Mouse (Mus musculus) erythroblast, adult 5-6 weeks (primary cell): Measurements from ENCODE around the gene Mpv17. TPM values are rescaled to one million over a fixed set of nuclear protein-coding genes. Genes with fewer than 3 reads are reported as not detected.

Source experiments
- ATAC-seq: replicated peaks from 2 replicates; pipeline ENCODE4 v1.8.0; 2016; ENCODE audit warnings: moderate number of reproducible peaks, mild to moderate bottlenecking, moderate TSS enrichment, inconsistent platforms; ENCODE audit not compliant: poor library complexity, low FRiP score, severe bottlenecking
- total RNA-seq, 2 experiments: library from RNA; stranded (forward) in 1 of 2; stranded (reverse) in 1 of 2; fragments of 150-400 nt in 1 of 2; fragments of 200-764, 138-1000 nt in 1 of 2; gene quantifications; 2 replicates each; pipeline versions ENCODE4 v1.2.3 to v1.2.4; 2015 to 2017; ENCODE audit warnings: low replicate concordance in 2 of 2

The Mpv17 gene
- total RNA-seq, 2 experiments from 2014 or later: 9.4 to 12.7 TPM

GRCm38 (mm10) chr5:31116354-31116753, 37.7 kb downstream of the Mpv17 start, which contains the start of gene Trim54:
Gene Trim54 (plus strand): TSS chr5:31116712.
- no peak for ATAC-seq

- ATAC-seq: no peak
These were observed 43.3 kb downstream of the Mpv17 start for GRCm38 (mm10) chr5:31110781-31111180.

GRCm38 (mm10) chr5:31108000-31108490, 46.0 kb downstream of the Mpv17 start, which contains the start of gene Slc30a3:
Gene Slc30a3 (minus strand): TSS chr5:31108237.
- no peak for ATAC-seq

- no peak for ATAC-seq
These were observed 48.2 kb downstream of the Mpv17 start, which contains the start of gene Dnajc5g for GRCm38 (mm10) chr5:31105814-31106335. Gene Dnajc5g (plus strand): TSS chr5:31106285.

- no peak for ATAC-seq
These were observed 58.2 kb downstream of the Mpv17 start for GRCm38 (mm10) chr5:31095711-31096480.

GRCm38 (mm10) chr5:31094799-31095691, 59.0 kb downstream of the Mpv17 start:
- no peak for ATAC-seq

GRCm38 (mm10) chr5:31094100-31094798, 59.8 kb downstream of the Mpv17 start:
- no peak for ATAC-seq

GRCm38 (mm10) chr5:31093151-31094041, 60.7 kb downstream of the Mpv17 start:
- ATAC-seq: no peak

- ATAC-seq: no peak
These were observed 61.6 kb downstream of the Mpv17 start for GRCm38 (mm10) chr5:31092231-31092975.

Other genes starting within 250 kb of the Mpv17 start
- 167 and 176 TPM in 2 replicates for gene Ost4, start 246.5 kb downstream of the Mpv17 start, total RNA-seq (2015; ENCODE audit: low replicate concordance)
- gene Ost4, start 246.5 kb downstream of the Mpv17 start, total RNA-seq (2017; ENCODE audit: low replicate concordance): 63.0 and 140 TPM in 2 replicates
- 16.9 and 28.8 TPM in 2 replicates for gene Emilin1, start 240.8 kb downstream of the Mpv17 start, total RNA-seq (2015; ENCODE audit: low replicate concordance)
- gene Emilin1, start 240.8 kb downstream of the Mpv17 start, total RNA-seq (2017; ENCODE audit: low replicate concordance): 6.5 and 8.1 TPM in 2 replicates
- gene Khk, start 232.8 kb downstream of the Mpv17 start, total RNA-seq (2015; ENCODE audit: low replicate concordance): 8.1 and 14.4 TPM in 2 replicates
- gene Khk, start 232.8 kb downstream of the Mpv17 start, total RNA-seq (2017; ENCODE audit: low replicate concordance): 9.2 and 12.4 TPM in 2 replicates
- gene Cgref1, start 208.7 kb downstream of the Mpv17 start, total RNA-seq (2015; ENCODE audit: low replicate concordance): not detected in 2 replicates
- gene Cgref1, start 208.7 kb downstream of the Mpv17 start, total RNA-seq (2017; ENCODE audit: low replicate concordance): not detected in 2 replicates
- 12.7 and 21.9 TPM in 2 replicates for gene Preb, start 193.9 kb downstream of the Mpv17 start, total RNA-seq (2015; ENCODE audit: low replicate concordance)
- 10.6 and 27.0 TPM in 2 replicates for gene Preb, start 193.9 kb downstream of the Mpv17 start, total RNA-seq (2017; ENCODE audit: low replicate concordance)
- gene Tcf23, start 185.6 kb downstream of the Mpv17 start, total RNA-seq (2015; ENCODE audit: low replicate concordance): not detected in 2 replicates
- gene Tcf23, start 185.6 kb downstream of the Mpv17 start, total RNA-seq (2017; ENCODE audit: low replicate concordance): not detected in 2 replicates
- 21.3 and 40.5 TPM in 2 replicates for gene Atraid, start 105.9 kb downstream of the Mpv17 start, total RNA-seq (2015; ENCODE audit: low replicate concordance)
- 22.3 and 26.8 TPM in 2 replicates for gene Atraid, start 105.9 kb downstream of the Mpv17 start, total RNA-seq (2017; ENCODE audit: low replicate concordance)
- gene Slc5a6, start 105.3 kb downstream of the Mpv17 start, total RNA-seq (2015; ENCODE audit: low replicate concordance): 0.42 TPM in 1 of 2 replicates, not detected in the other
- 0.98 TPM in 1 of 2 replicates, not detected in the other for gene Slc5a6, start 105.3 kb downstream of the Mpv17 start, total RNA-seq (2017; ENCODE audit: low replicate concordance)
- gene Cad, start 99.5 kb downstream of the Mpv17 start, total RNA-seq (2015; ENCODE audit: low replicate concordance): 6.5 and 16.3 TPM in 2 replicates
- gene Cad, start 99.5 kb downstream of the Mpv17 start, total RNA-seq (2017; ENCODE audit: low replicate concordance): 6.7 and 10.6 TPM in 2 replicates
- not detected in 2 replicates for gene Dnajc5g, start 48.0 kb downstream of the Mpv17 start, total RNA-seq (2015; ENCODE audit: low replicate concordance)
- 0.70 TPM in 1 of 2 replicates, not detected in the other for gene Dnajc5g, start 48.0 kb downstream of the Mpv17 start, total RNA-seq (2017; ENCODE audit: low replicate concordance)
- not detected in 2 replicates for gene Slc30a3, start 46.0 kb downstream of the Mpv17 start, total RNA-seq (2015; ENCODE audit: low replicate concordance)
- not detected in 2 replicates for gene Slc30a3, start 46.0 kb downstream of the Mpv17 start, total RNA-seq (2017; ENCODE audit: low replicate concordance)
- gene Trim54, start 37.5 kb downstream of the Mpv17 start, total RNA-seq (2015; ENCODE audit: low replicate concordance): not detected in 2 replicates
- gene Trim54, start 37.5 kb downstream of the Mpv17 start, total RNA-seq (2017; ENCODE audit: low replicate concordance): not detected in 2 replicates
- gene Ucn, start 15.4 kb downstream of the Mpv17 start, total RNA-seq (2015; ENCODE audit: low replicate concordance): not detected in 2 replicates
- gene Ucn, start 15.4 kb downstream of the Mpv17 start, total RNA-seq (2017; ENCODE audit: low replicate concordance): not detected in 2 replicates
- gene Gm29609, start 25.7 kb upstream of the Mpv17 start, total RNA-seq (2015; ENCODE audit: low replicate concordance): not detected in 2 replicates
- not detected in 2 replicates for gene Gm29609, start 25.7 kb upstream of the Mpv17 start, total RNA-seq (2017; ENCODE audit: low replicate concordance)
- gene Gtf3c2, start 25.9 kb upstream of the Mpv17 start, total RNA-seq (2015; ENCODE audit: low replicate concordance): 29.7 and 32.5 TPM in 2 replicates
- 24.8 and 30.7 TPM in 2 replicates for gene Gtf3c2, start 25.9 kb upstream of the Mpv17 start, total RNA-seq (2017; ENCODE audit: low replicate concordance)
- gene Snx17, start 39.0 kb upstream of the Mpv17 start, total RNA-seq (2015; ENCODE audit: low replicate concordance): 2.9 and 17.1 TPM in 2 replicates
- gene Snx17, start 39.0 kb upstream of the Mpv17 start, total RNA-seq (2017; ENCODE audit: low replicate concordance): 12.3 and 15.8 TPM in 2 replicates
- gene Eif2b4, start 39.2 kb upstream of the Mpv17 start, total RNA-seq (2015; ENCODE audit: low replicate concordance): 9.8 and 42.1 TPM in 2 replicates
- gene Eif2b4, start 39.2 kb upstream of the Mpv17 start, total RNA-seq (2017; ENCODE audit: low replicate concordance): 13.5 and 18.7 TPM in 2 replicates
- 2.3 and 4.8 TPM in 2 replicates for gene Zfp513, start 48.1 kb upstream of the Mpv17 start, total RNA-seq (2015; ENCODE audit: low replicate concordance)
- gene Zfp513, start 48.1 kb upstream of the Mpv17 start, total RNA-seq (2017; ENCODE audit: low replicate concordance): 5.5 and 5.9 TPM in 2 replicates
- 35.4 and 46.4 TPM in 2 replicates for gene Ppm1g, start 66.4 kb upstream of the Mpv17 start, total RNA-seq (2015; ENCODE audit: low replicate concordance)
- 67.5 and 132 TPM in 2 replicates for gene Ppm1g, start 66.4 kb upstream of the Mpv17 start, total RNA-seq (2017; ENCODE audit: low replicate concordance)
- 20.1 and 31.5 TPM in 2 replicates for gene Nrbp1, start 86.6 kb upstream of the Mpv17 start, total RNA-seq (2015; ENCODE audit: low replicate concordance)
- gene Nrbp1, start 86.6 kb upstream of the Mpv17 start, total RNA-seq (2017; ENCODE audit: low replicate concordance): 23.0 and 28.1 TPM in 2 replicates
- not detected in 2 replicates for gene Gm9970, start 87.0 kb upstream of the Mpv17 start, total RNA-seq (2015; ENCODE audit: low replicate concordance)
- not detected in 2 replicates for gene Gm9970, start 87.0 kb upstream of the Mpv17 start, total RNA-seq (2017; ENCODE audit: low replicate concordance)
- 1.5 TPM in 1 of 2 replicates, not detected in the other for gene Krtcap3, start 97.4 kb upstream of the Mpv17 start, total RNA-seq (2015; ENCODE audit: low replicate concordance)
- gene Krtcap3, start 97.4 kb upstream of the Mpv17 start, total RNA-seq (2017; ENCODE audit: low replicate concordance): 4.0 and 4.6 TPM in 2 replicates
- 0.58 and 3.1 TPM in 2 replicates for gene Ift172, start 136.9 kb upstream of the Mpv17 start, total RNA-seq (2015; ENCODE audit: low replicate concordance)
- gene Ift172, start 136.9 kb upstream of the Mpv17 start, total RNA-seq (2017; ENCODE audit: low replicate concordance): 5.6 and 7.9 TPM in 2 replicates
- not detected in 2 replicates for gene Fndc4, start 141.8 kb upstream of the Mpv17 start, total RNA-seq (2015; ENCODE audit: low replicate concordance)
- gene Fndc4, start 141.8 kb upstream of the Mpv17 start, total RNA-seq (2017; ENCODE audit: low replicate concordance): 0.34 TPM in 1 of 2 replicates, not detected in the other
- not detected in 2 replicates for gene Gckr, start 143.2 kb upstream of the Mpv17 start, total RNA-seq (2015; ENCODE audit: low replicate concordance)
- gene Gckr, start 143.2 kb upstream of the Mpv17 start, total RNA-seq (2017; ENCODE audit: low replicate concordance): not detected in 2 replicates